Mouse (Mus musculus) adrenal gland, postnatal 36 days (tissue): Measurements from ENCODE around the gene Plxdc1. TPM values are rescaled to one million over a fixed set of nuclear protein-coding genes. Genes with fewer than 3 reads are reported as not detected.

Source experiments
- DNase-seq, 2 experiments: peaks; one replicate each; pipeline ENCODE4 v3.0.0; 2021; ENCODE audit warnings: mixed read lengths in 1 of 2
- total RNA-seq, 2 experiments: library from RNA; stranded (reverse); gene quantifications; 2 replicates each; pipeline ENCODE4 v1.2.3; 2021

The Plxdc1 gene
- total RNA-seq, 2 experiments from 2014 or later, result 7.1 to 17.2 TPM

DNA sequence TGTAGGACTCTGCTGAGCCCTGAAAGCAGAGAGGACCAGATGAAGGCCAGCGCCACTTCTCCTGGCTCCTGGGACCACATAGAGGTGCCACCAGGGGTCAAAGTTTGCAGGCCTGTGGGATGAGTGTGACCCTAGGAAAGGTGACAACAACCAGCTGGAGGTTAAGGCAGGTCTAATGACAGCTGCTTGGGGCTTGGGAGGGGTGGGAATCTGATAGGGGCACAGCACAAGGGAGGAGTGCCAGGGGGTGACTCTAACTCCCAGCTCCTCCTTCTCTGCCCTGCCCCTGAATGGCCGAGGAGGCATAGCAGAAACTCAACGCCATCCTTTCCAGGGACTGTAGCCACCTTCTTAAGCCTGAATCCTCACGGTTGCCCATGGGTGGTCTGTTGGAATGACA is 30.6 kb upstream of the Plxdc1 start:
- DNase-seq, result no peak

DNA sequence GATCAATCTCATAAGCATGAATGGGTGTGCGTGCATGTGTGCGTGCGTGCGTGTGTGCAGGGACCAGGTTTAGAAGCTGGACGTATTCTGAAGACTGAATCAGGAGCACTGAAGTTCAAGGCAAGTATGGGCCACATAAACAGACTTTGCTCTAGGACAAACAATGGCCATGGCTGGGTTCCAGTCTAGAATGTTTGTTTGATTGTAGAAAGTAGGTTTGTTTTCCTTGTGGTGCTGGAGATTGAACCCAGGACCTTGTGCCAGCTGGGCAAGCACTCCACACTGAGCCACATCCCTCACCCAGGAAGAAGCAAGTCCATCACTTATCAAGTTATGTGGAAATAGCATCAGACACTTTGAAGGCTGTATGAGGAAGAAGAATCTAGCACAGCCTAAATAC is 29.9 kb upstream of the Plxdc1 start:
- DNase-seq, result no peak

DNA sequence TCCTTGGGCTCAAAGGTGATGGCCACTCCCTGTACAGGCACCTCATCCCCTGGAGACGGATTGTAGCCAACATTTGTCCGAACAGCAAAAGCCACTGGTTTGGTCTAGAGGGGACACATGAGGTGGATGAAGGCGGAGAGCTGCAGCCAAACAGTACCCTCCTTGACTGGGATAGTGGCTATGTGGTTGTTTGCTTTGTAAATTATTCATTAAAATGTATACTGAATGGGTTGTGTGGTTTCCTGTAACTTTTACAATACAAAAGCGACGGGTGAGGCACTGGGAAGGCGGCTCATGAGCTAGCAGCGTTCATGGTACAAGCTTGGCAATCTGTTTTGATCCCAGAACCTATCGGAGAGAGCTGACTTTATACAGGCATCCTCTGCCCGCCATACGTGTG is 26.6 kb upstream of the Plxdc1 start:
- no peak for DNase-seq

DNA sequence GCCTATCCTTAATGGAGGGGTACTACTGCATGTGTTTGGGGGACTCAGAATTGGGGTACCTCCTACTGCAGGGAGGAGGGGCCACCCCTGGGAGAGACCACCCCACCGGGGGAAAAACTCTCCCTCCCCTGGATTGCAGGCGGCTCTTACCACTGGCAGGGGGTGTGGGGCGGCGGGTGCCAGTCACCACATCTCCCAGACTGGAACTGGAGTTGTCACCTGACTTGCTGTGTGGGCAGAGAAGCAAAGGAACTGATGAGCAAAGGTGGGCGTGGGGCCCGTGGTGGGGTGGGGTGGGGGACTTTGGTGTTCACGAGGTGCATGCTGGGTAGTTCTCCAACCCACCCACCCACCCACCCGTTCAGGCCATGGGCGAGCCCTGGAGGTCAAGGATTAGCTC is 25.5 kb upstream of the Plxdc1 start:
- no peak for DNase-seq

- no peak for DNase-seq
These were observed 21.8 kb upstream of the Plxdc1 start for GRCm38 (mm10) chr11:98008087-98008486.

GRCm38 (mm10) chr11:98005686-98006085 is 19.4 kb upstream of the Plxdc1 start:
- DNase-seq, result peak; percentile 58 to 74

- DNase-seq, result no peak
These were observed 18.8 kb upstream of the Plxdc1 start for GRCm38 (mm10) chr11:98005076-98005475.

DNA sequence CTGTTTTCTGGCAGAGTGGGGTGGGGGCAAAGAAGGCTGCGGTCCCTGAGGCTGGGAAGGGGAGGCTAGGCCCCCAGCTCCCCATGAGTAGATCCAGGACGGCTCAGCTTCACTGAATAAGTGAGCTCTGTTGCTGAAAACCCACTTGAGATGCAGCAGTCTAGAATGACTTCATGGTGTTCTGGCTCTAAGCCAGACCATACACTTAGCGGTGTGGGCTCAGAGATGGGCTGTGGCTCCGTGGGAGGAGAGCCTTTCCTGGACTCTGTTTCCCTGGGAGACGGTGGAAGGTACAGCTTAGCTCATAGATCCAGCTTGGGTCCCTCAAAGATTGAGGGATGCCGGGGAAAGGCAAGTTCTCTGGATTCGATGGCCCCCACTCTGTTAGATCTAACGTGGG is 17.9 kb upstream of the Plxdc1 start:
- no peak for DNase-seq

GRCm38 (mm10) chr11:98003171-98003671 is 17.0 kb upstream of the Plxdc1 start:
- DNase-seq, result no peak

GRCm38 (mm10) chr11:98002627-98003026 is 16.4 kb upstream of the Plxdc1 start:
- peak; percentile 79 to 85 for DNase-seq

- no peak for DNase-seq
These were observed 15.7 kb upstream of the Plxdc1 start for GRCm38 (mm10) chr11:98001986-98002385.

GRCm38 (mm10) chr11:98001351-98001824 is 15.1 kb upstream of the Plxdc1 start:
- DNase-seq, result no peak

GRCm38 (mm10) chr11:98000378-98001140 is 14.3 kb upstream of the Plxdc1 start:
- no peak for DNase-seq

GRCm38 (mm10) chr11:97999748-98000147 is 13.5 kb upstream of the Plxdc1 start:
- DNase-seq, result no peak

GRCm38 (mm10) chr11:97998898-97999608 is 12.8 kb upstream of the Plxdc1 start:
- no peak for DNase-seq

DNA sequence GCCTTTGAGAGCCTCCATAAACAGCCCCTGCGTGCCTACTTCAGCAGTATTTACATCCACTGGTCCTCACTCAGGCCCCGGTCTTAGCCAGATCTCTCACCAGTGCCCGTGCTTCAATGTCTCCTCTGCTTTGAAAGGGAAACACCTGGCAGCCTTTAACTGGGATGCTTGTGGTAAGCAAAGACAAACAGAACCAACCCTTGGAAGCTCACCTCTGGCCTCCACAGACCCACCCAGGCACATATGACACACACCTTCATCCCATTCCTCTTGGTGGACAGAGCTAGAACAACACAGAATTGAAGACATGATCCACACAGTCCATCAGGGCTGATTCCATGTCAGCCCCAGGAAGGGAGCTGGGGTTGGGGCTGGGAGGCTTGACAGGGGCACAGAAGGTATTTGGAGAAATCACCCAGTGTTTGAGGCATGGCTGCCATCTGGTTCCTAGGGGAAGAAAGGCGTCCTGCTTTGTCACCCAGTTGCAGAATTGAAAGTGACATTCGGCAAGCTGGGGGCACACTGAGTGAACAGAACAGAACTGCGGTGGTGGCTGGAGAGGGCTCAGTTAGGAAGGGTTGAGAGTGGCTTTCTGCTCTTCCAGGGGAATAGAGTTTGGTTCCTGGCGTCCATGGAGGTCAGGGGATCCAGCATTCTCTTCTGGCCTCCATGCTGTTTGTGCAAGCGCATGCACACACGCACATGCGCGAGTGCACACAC is 12.0 kb upstream of the Plxdc1 start:
- no peak for DNase-seq

DNA sequence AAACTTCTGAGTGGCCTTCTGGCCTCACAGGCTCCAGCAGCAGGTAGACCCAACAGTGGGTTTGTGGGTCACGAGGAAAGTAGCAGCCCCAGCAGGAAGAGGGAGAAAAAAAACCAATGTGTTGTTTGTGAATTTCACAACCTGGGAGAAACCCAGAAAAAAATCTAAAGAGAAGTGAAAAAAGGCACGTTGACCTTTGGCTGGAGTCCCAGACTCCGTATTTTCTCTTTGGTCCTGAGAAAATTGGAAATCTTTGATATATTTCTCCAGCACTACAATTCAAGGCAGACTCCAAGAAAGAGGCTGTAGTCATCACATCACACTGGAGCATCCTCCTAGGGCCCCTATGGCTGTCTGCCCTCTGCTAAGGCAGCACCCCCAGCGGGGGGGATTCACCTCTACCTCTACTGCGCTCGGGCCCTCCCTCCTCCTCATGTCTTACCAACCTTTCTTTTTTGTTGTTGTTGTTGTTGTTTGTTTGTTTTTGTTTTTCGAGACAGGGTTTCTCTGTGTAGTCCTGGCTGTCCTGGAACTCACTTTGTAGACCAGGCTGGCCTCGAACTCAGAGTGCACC is 11.2 kb upstream of the Plxdc1 start:
- DNase-seq, result no peak

DNA sequence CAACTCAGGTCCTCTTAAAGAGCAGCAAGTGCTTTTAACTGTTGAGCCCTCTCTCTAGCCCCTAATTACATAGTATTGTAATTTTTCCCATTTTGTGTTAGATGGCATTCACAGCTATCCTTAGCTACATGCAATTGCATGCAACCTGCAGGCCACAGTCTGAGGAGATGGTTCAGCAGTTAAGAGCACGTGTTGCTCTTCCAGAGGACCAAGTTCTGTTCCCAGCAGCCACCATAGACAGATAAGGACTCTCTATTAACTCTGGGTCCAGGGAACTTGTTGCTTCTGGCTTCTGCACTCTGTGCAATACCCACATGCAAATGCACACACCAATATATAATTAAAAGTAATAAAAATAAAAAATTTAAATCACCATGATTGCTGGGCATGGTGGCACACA is 10.4 kb upstream of the Plxdc1 start:
- no peak for DNase-seq

DNA sequence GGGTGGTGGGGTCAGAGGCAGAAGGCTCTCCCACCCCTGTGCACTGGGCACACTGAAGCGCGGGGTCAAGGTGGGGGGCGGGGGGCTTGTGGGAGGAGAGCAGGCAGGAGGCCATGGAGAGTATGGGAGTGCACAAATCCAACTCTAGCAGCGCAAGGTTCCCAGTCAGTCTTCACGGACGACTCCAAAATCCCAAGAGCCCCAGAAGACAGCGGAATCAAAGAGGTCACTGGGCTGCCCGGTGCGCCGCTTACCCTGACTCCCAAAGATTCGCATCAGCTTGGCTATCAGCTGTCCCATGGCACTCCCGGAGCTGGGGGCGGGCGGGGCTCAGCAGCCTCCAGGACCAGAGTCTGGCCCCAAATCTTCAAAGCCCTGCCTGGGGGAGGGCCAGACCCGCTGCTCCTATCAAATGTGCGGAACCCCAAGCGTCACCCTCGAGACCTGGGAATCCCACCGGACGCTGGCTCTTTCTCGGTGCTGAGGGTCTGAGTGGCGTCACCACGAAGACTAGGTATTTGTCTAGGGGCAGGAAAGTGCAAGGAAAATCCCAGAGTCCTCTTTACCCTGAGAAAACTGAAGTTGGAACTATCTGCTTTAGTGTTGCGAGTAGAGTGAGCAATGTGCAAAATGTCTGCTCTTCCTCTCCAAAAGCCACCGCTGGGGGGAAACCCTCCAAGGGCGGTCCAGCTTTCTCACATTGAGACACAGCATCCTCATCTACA is 9.5 kb upstream of the Plxdc1 start, which contains the start of gene Arl5c:
TSS of gene Arl5c (minus strand) at position 618 of the 725 bp plus-strand sequence.
- peak; percentile 40 to 66 for DNase-seq

- DNase-seq, result peak; percentile 84 to 92
These were observed 8.4 kb upstream of the Plxdc1 start for GRCm38 (mm10) chr11:97994539-97995100.

DNA sequence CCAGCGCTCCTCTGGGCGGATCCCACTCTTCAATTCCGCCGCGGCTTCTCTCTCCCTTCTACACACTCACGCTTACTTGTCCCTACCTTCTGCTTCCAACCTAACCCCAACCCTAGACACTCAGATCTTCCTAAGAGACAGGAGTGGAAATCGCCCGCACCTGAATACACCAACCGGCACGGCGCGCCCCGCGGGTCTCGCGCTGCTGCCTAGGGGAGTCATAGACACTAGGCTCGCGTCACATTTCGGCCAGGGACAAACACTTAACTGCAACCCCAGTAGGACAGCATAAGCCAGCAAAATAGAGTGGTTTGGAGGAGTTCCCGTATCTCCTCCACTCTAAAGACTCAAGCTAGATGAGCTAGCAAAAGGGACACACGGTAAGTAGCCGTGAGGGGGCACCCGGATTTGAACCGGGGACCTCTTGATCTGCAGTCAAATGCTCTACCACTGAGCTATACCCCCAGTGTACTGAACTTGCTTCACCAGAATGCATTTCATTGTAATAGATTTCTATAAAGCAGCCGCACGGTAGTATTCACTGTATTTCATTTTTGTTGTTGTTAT is 2.4 kb upstream of the Plxdc1 start:
- peak; percentile 91 for DNase-seq
